Mouse (Mus musculus) liver, embryonic 14.5 days (tissue): ENCODE results near the gene Prm1. TPM values are rescaled to one million over a fixed set of nuclear protein-coding genes. Genes with fewer than 3 reads are reported as not detected.

Experiments used
- ATAC-seq: fragments of 200-750 bp; cut with Nextera tagmentation; 2 replicates; pipeline ENCODE4 v1.8.0; 2017; ENCODE audit warnings: moderate number of reproducible peaks, mild to moderate bottlenecking, moderate library complexity; ENCODE audit not compliant: insufficient read depth
- DNase-seq, 3 experiments: peaks; one replicate each; pipeline ENCODE4 v3.0.0-alpha.2; 2012 to 2013; ENCODE audit warnings: low read depth in 3 of 3, low spot score in 3 of 3
- H3K27ac ChIP-seq: fragments of 300-500 bp; sonication (generic); 2 replicates; pipeline ENCODE4 v1.5.1; 2014; ENCODE audit warnings: moderate library complexity, mild to moderate bottlenecking, control low read depth, inconsistent platforms
- H3K27me3 ChIP-seq: fragments of 300-500 bp; sonication (generic); 2 replicates; pipeline ENCODE4 v1.6.1; 2014; ENCODE audit warnings: mild to moderate bottlenecking, low read length, moderate library complexity; ENCODE audit not compliant: control insufficient read depth, insufficient read depth
- H3K36me3 ChIP-seq: fragments of 300-500 bp; sonication (generic); replicated peaks from 2 replicates; pipeline ENCODE4 v1.6.1; 2014; ENCODE audit warnings: low read depth; ENCODE audit not compliant: control insufficient read depth, insufficient read depth
- H3K4me1 ChIP-seq, 2 experiments: fragments of 200-500 bp in 1 of 2; fragments of 300-500 bp in 1 of 2; sonication (generic) in 1 of 2; replicated peaks; 2 replicates each; pipeline ENCODE4 v1.6.1; 2012 to 2014; ENCODE audit warnings: antibody characterized with exemption in 1 of 2, inconsistent platforms in 1 of 2, low read length in 1 of 2; ENCODE audit not compliant: control insufficient read depth in 2 of 2, insufficient read depth in 2 of 2
- H3K4me2 ChIP-seq: fragments of 300-500 bp; sonication (generic); 2 replicates; pipeline ENCODE4 v1.6.1; 2014; ENCODE audit warnings: low read depth, mild to moderate bottlenecking, control low read depth, moderate library complexity
- H3K4me3 ChIP-seq, 2 experiments: fragments of 200-500 bp in 1 of 2; fragments of 300-500 bp in 1 of 2; sonication (generic) in 1 of 2; 2 replicates each; pipeline ENCODE4 v1.5.1; 2012 to 2014; ENCODE audit warnings: low read depth in 2 of 2, low read length in 2 of 2, mild to moderate bottlenecking in 2 of 2, control low read depth in 1 of 2, inconsistent platforms in 1 of 2, moderate library complexity in 1 of 2; ENCODE audit not compliant: insufficient read depth in 1 of 2
- H3K9ac ChIP-seq: fragments of 300-500 bp; sonication (generic); replicated peaks from 2 replicates; pipeline ENCODE4 v1.6.1; 2014; ENCODE audit warnings: mild to moderate bottlenecking, control low read depth, moderate library complexity
- H3K9me3 ChIP-seq: fragments of 300-500 bp; sonication (generic); 2 replicates; pipeline ENCODE4 v1.6.1; 2016; ENCODE audit warnings: low read length, mixed read lengths; ENCODE audit not compliant: control insufficient read depth
- CTCF ChIP-seq: IDR thresholded peaks from 2 replicates; pipeline ENCODE4 v1.5.1; 2016; ENCODE audit warnings: antibody characterized with exemption, low read depth, control low read depth
- EP300 ChIP-seq: IDR thresholded peaks from 2 replicates; pipeline ENCODE4 v1.6.1; 2016; ENCODE audit warnings: antibody characterized with exemption, low read depth
- WGBS: fragments of 180-500 bp; shearing (Covaris S2); extraction: QIAGEN DNeasy Blood & Tissue Kit; methylation state at CpG from one replicate; pipeline ENCODE4 v1.1.7; 2014; ENCODE audit not compliant: insufficient replicate concordance; 5-methylcytosine and 5-hydroxymethylcytosine counted together
- polyA plus RNA-seq, 2 experiments: library from polyadenylated mRNA; depleted of rRNA in 1 of 2; stranded (reverse) in 1 of 2; unstranded in 1 of 2; fragments of >200 nt; fragmentation: Nextera tagmentation in 1 of 2; extraction: Ambion mirVana in 1 of 2; gene quantifications; 2 replicates each; pipeline versions ENCODE4 v1.2.1 to v1.2.3; 2012 to 2014

The Prm1 gene
- polyA plus RNA-seq, 2 experiments = not detected

DNA sequence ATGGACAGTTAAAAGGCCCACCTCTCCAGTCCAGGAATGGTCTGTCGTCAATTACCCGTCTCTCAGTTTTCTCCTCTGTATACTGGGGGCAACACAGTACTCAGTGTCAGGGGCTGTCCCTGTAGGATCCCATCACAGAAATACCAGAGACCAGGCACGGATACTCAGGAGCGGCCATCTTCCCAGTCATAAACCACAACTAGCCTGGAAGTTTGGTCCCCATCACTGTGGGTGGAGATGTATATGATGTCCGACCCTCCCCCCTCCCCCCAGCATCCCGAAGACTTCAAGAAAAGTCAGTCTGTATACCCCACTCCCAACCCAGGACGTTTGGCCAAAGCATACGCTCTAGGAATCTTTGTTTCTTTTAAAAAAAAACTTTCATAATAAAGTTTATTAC lies 22.2 kb downstream of the Prm1 start:
- H3K4me3 ChIP-seq = no peak overlapping the region
- DNase-seq (no peak), ATAC-seq (no peak)
- peaks cover 26% of the 10 kb centered on the region for H3K27me3 ChIP-seq
- peak overlapping the region; percentile 93; the same call in 1 of the 2 replicates for H3K4me2 ChIP-seq
- H3K9me3 ChIP-seq = no peaks in the 10 kb centered on the region
- no peaks in the 10 kb centered on the region for H3K36me3 ChIP-seq
- TF ChIP-seq CTCF (no peak), EP300 (no peak)
- H3K9ac ChIP-seq = no peak overlapping the region
- 0 out of 4 replicates have a peak, but pooled peaks cover 0 to 2% of the 10 kb centered on the region in 2 experiments for H3K4me1 ChIP-seq
- 37% methylated on average over 8 of the region's 8 CpGs for WGBS
- H3K27ac ChIP-seq = no peak overlapping the region

DNA sequence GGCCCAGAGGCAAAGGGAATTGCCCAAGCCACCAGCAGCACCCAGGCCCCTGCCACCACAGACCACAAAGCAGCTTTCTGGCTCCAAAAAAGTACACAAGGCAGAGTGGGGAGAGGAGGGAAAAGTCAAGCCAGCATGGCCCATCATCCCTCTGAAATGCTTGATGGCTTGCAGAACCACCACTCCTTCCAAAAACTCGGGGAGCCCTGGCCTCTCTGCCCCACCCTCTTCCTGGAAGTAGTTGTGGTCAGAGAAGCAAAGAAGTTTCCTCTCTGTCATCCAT lies 22.5 kb downstream of the Prm1 start:
- H3K9me3 ChIP-seq = no peaks in the 10 kb centered on the region
- 0% methylated on average over 1 of the region's 1 CpGs for WGBS
- ATAC-seq (no peak), DNase-seq (no peak)
- 0 out of 4 replicates have a peak, but pooled peaks cover 0 to 2% of the 10 kb centered on the region in 2 experiments for H3K4me1 ChIP-seq
- H3K4me3 ChIP-seq = no peak overlapping the region
- no peak overlapping the region for H3K4me2 ChIP-seq
- H3K9ac ChIP-seq = no peak overlapping the region
- H3K27ac ChIP-seq = no peak overlapping the region
- H3K36me3 ChIP-seq = no peaks in the 10 kb centered on the region
- H3K27me3 ChIP-seq = peaks cover 26% of the 10 kb centered on the region
- TF ChIP-seq EP300 (no peak), CTCF (no peak)

DNA sequence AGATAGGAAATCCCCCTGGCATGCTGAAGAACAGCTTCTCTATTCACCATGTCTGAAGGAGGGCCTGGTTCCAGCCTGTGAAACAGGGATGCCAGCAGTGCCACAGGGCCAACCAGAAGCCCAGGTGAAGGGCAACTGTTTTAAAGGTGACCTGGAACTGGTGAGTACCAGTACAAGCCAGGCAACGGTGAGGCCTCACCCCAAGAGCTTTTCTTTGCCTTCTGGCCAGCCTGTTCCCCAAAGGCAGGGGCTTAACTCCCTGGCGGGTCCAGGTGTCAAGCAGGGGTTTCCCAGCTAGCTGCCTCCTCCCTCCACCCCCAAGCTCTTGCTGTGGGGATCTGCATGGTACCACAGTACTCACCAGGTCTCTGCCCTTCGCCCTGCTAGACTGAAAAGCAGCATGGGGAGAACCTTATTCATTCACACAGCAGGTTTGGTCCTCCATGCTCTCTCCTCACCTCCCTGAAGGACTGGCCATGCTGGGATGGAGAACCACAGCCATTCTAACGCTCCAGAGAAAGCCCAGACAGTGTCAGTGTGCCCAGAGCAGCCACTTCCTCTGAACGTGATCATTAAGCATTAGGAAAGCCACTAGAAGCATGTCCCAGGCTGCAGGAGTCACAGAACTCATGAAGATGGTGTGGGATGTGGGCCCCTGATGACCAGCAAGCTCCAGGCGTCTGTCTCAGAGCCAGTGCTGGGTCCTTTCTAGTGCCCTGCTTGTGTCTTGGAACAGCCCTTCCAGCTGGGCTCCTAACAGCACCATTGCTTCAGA lies 23.1 kb downstream of the Prm1 start:
- TF ChIP-seq EP300 = no peak
- no peak for TF ChIP-seq CTCF
- no peak overlapping the region for H3K9ac ChIP-seq
- no peaks in the 10 kb centered on the region for H3K36me3 ChIP-seq
- no peak overlapping the region for H3K4me2 ChIP-seq
- H3K27me3 ChIP-seq = peaks cover 26% of the 10 kb centered on the region
- H3K4me1 ChIP-seq = peaks cover 0 to 2% of the 10 kb centered on the region in 2 experiments; a peak in 1 of 4 replicates
- DNase-seq (no peak), ATAC-seq (no peak)
- no peak overlapping the region for H3K4me3 ChIP-seq
- 38% methylated on average over 6 of the region's 6 CpGs for WGBS
- no peaks in the 10 kb centered on the region for H3K9me3 ChIP-seq
- H3K27ac ChIP-seq = no peak overlapping the region

DNA sequence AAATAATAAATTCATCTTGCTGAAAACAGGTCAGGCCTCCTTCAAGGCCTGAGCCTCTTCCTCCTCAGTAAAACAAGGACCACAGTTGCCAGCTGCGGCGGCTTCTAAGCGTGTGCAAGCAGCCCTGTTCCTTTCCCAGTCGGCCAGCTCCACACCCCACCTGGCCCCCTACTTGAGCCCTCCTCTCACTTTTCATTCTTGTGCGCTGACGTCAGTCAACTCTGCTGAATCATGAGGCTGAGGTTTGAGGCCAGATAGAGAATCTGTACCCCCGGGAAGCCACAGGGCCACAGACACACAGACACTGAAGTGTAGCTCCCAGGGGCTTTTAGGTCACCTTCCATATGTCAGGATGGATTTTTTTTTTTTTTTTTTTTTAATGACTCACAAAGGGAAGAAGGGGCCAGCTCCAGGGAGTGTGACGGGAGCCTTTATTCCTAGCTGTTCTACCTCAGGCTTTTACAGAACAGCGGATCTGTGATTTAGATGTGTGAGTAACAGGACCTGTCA lies 23.7 kb downstream of the Prm1 start:
- no peak for ATAC-seq

DNA sequence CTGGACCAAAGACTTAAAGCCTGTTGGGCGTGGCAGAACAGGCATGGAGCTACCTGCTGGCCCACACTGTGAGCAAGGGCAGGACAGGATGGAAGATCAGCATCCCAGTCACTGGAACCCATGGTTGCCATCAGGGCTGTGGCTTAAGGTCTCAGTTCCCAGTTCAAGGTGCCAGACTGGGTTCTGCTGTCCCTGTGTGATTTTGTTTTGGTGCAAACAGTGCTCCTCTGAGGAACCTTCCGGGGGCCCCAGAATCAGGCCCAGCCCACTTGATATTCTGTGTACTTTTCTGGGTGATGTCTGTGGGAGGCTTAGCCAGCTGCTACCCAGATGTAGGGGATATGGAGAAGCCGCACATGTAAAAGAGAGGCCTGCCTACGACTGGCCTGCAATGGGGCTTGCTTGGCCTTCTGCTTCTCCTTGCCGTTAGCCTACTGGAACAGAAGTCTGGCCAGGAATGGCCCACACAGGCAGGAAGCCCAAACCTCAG lies 25.0 kb downstream of the Prm1 start:
- TF ChIP-seq EP300 (no peak), CTCF (no peak)

More for the DNA sequence above, 23.7 kb downstream of the Prm1 start:
- 58% methylated on average over 9 of the region's 9 CpGs for WGBS
- Histone ChIP-seq H3K4me1 (peaks cover 0 to 4% of the 10 kb centered on the region in 2 experiments; a peak in 1 of 4 replicates), H3K27ac (no peak overlapping the region), H3K4me3 (no peak overlapping the region), H3K36me3 (no peaks in the 10 kb centered on the region), H3K27me3 (peaks cover 26% of the 10 kb centered on the region), H3K9ac (no peak overlapping the region), H3K4me2 (no peak overlapping the region), H3K9me3 (no peaks in the 10 kb centered on the region)
- no peak for TF ChIP-seq CTCF
- TF ChIP-seq EP300 = no peak
- DNase-seq = no peak

More for the DNA sequence above, 25.0 kb downstream of the Prm1 start:
- ATAC-seq = no peak
- DNase-seq = no peak
- Histone ChIP-seq H3K36me3 (no peaks in the 10 kb centered on the region), H3K9me3 (no peaks in the 10 kb centered on the region), H3K4me2 (no peak overlapping the region), H3K9ac (no peak overlapping the region), H3K4me3 (no peak overlapping the region), H3K4me1 (peaks cover 0 to 3% of the 10 kb centered on the region in 2 experiments; a peak in 1 of 4 replicates), H3K27me3 (peaks cover 26% of the 10 kb centered on the region), H3K27ac (no peak overlapping the region)
- WGBS = 64% methylated on average over 5 of the region's 5 CpGs
